Mouse (Mus musculus): ENCODE data around the gene Bag5. TPM values are rescaled to one million over a fixed set of nuclear protein-coding genes. Genes with fewer than 3 reads are reported as not detected.

The Bag5 gene
- polyA plus RNA-seq, 1 experiment from 2014 or later, result 49.8 TPM

- peak within 1 kb of the TSS; percentile 93 for H3K4me2 ChIP-seq (replicated peaks; ENCODE audit: low read depth, low read length)
- ATAC-seq (ENCODE audit: insufficient number of reproducible peaks, insufficient read depth, low FRiP score, low read depth), result peak; percentile 57; the same call in 1 of the 2 replicates
- 0 out of 2 replicates have a peak, but pooled peaks cover 6% of the 10 kb centered on the region for H3K27me3 ChIP-seq (ENCODE audit: control insufficient read depth, insufficient read depth, low read length)
- H3K4me3 ChIP-seq (ENCODE audit: low read depth, low read length), result peak within 1 kb of the TSS; percentile 53
- H3K36me3 ChIP-seq (ENCODE audit: control insufficient read depth, insufficient read depth, low read length), result no peaks in the 10 kb centered on the region
- under 1% methylated on average over 31 of the region's 31 CpGs for WGBS
- H3K9me3 ChIP-seq (ENCODE audit: control insufficient read depth, low read depth, low read length), result no peaks in the 10 kb centered on the region
- peaks cover 25% of the 10 kb centered on the region; the same call in 1 of the 2 replicates for H3K4me1 ChIP-seq (ENCODE audit: control insufficient read depth, insufficient read depth, low read length)
- H3K9ac ChIP-seq (replicated peaks; ENCODE audit: low read depth, low read length), result peak within 1 kb of the TSS; percentile 67
- 0 out of 2 replicates have a peak within 1 kb of the TSS, but pooled peaks have one; percentile 2 for H3K27ac ChIP-seq (ENCODE audit: low read length)
Measured at GRCm38 (mm10) chr12:111672176-111672575, 40.9 kb downstream of the Bag5 start, which contains the start of gene Ckb. Gene Ckb (minus strand): TSS chr12:111672338.

DNA sequence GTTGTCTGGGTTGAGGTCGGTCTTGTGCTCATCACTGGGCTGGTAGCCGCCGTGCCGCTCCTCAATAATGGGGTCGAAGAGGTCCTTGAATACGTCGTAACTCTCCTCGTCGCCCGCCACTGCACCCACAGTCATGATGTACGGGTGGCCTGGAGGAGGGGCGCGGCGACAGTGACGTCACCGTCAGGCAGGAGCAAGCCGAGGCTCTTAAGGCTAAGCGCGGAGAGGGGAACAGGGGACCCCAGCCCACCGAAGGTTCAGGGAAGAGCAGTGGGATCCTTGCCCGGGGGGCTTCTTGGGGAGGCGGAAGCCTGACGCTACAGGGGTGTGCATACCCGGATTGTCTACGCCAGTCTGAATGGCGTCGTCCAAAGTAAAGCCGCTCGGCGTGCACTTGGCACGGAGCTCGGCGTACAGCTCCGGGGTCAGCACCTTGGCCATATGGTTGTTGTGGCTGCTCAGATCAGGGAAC lies 41.6 kb downstream of the Bag5 start:
- 0 out of 2 replicates have a peak overlapping the region, but pooled peaks have one; percentile 2 for H3K27ac ChIP-seq (ENCODE audit: low read length)
- peak overlapping the region; percentile 93 for H3K4me2 ChIP-seq (replicated peaks; ENCODE audit: low read depth, low read length)
- peak overlapping the region; percentile 67 for H3K9ac ChIP-seq (replicated peaks; ENCODE audit: low read depth, low read length)
- H3K4me3 ChIP-seq (ENCODE audit: low read depth, low read length), result peak overlapping the region; percentile 53
- ATAC-seq (ENCODE audit: insufficient number of reproducible peaks, insufficient read depth, low FRiP score, low read depth), result no peak
- no peaks in the 10 kb centered on the region for H3K9me3 ChIP-seq (ENCODE audit: control insufficient read depth, low read depth, low read length)
- no peaks in the 10 kb centered on the region for H3K36me3 ChIP-seq (ENCODE audit: control insufficient read depth, insufficient read depth, low read length)
- whole genome bisulfite sequencing, result under 1% methylated on average over 34 of the region's 34 CpGs
- H3K27me3 ChIP-seq (ENCODE audit: control insufficient read depth, insufficient read depth, low read length), result 0 out of 2 replicates have a peak, but pooled peaks cover 6% of the 10 kb centered on the region
- peaks cover 23% of the 10 kb centered on the region; the same call in 1 of the 2 replicates for H3K4me1 ChIP-seq (ENCODE audit: control insufficient read depth, insufficient read depth, low read length)

DNA sequence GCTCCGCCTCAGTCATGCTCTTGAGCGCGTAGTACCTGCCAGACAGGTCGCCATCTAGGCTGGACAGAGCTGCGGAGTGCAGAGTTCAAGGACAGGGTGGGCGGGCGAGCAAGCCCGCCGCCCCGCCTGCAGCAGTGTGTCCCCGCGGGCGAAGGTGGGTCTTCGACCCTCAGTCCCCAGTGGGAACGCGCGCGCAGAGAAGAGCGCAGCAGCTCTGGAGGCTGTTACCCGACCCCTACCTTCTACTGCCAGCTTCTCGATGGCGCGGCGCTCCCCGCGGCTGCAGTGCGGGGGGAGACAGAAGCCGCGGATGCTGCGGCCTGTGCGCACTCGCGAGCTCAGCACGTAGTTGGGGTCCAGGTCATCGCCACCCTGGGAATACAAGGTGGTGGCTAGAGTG lies 42.1 kb downstream of the Bag5 start:
- Histone ChIP-seq H3K27ac (ENCODE audit: low read length) (no peak overlapping the region), H3K4me1 (ENCODE audit: control insufficient read depth, insufficient read depth, low read length) (peaks cover 23% of the 10 kb centered on the region; the same call in 1 of the 2 replicates), H3K9ac (replicated peaks; ENCODE audit: low read depth, low read length) (peak overlapping the region; percentile 67; the same call in 1 of the 2 replicates), H3K27me3 (ENCODE audit: control insufficient read depth, insufficient read depth, low read length) (0 out of 2 replicates have a peak, but pooled peaks cover 6% of the 10 kb centered on the region), H3K36me3 (ENCODE audit: control insufficient read depth, insufficient read depth, low read length) (no peaks in the 10 kb centered on the region), H3K9me3 (ENCODE audit: control insufficient read depth, low read depth, low read length) (no peaks in the 10 kb centered on the region), H3K4me3 (ENCODE audit: low read depth, low read length) (peak overlapping the region; percentile 53), H3K4me2 (replicated peaks; ENCODE audit: low read depth, low read length) (peak overlapping the region; percentile 93)
- 1% methylated on average over 28 of the region's 35 CpGs for WGBS
- ATAC-seq (ENCODE audit: insufficient number of reproducible peaks, insufficient read depth, low FRiP score, low read depth), result no peak

GRCm38 (mm10) chr12:111670371-111670971 lies 42.6 kb downstream of the Bag5 start:
- Histone ChIP-seq H3K9me3 (ENCODE audit: control insufficient read depth, low read depth, low read length) (no peaks in the 10 kb centered on the region), H3K4me3 (ENCODE audit: low read depth, low read length) (peak overlapping the region; percentile 53)
- ATAC-seq (ENCODE audit: insufficient number of reproducible peaks, insufficient read depth, low FRiP score, low read depth), result no peak

GRCm38 (mm10) chr12:111669961-111670360 lies 43.1 kb downstream of the Bag5 start:
- ATAC-seq (ENCODE audit: insufficient number of reproducible peaks, insufficient read depth, low FRiP score, low read depth), result no peak
- Histone ChIP-seq H3K9ac (replicated peaks; ENCODE audit: low read depth, low read length) (no peak overlapping the region), H3K27ac (ENCODE audit: low read length) (no peak overlapping the region)

More at GRCm38 (mm10) chr12:111670371-111670971, 42.6 kb downstream of the Bag5 start:
- no peaks in the 10 kb centered on the region for H3K36me3 ChIP-seq (ENCODE audit: control insufficient read depth, insufficient read depth, low read length)
- H3K9ac ChIP-seq (replicated peaks; ENCODE audit: low read depth, low read length), result peak overlapping the region; percentile 67; the same call in 1 of the 2 replicates
- H3K4me2 ChIP-seq (replicated peaks; ENCODE audit: low read depth, low read length), result peak overlapping the region; percentile 93
- H3K4me1 ChIP-seq (ENCODE audit: control insufficient read depth, insufficient read depth, low read length), result peaks cover 26% of the 10 kb centered on the region; the same call in 1 of the 2 replicates
- H3K27ac ChIP-seq (ENCODE audit: low read length), result no peak overlapping the region
- 18% methylated on average over 28 of the region's 29 CpGs for WGBS
- H3K27me3 ChIP-seq (ENCODE audit: control insufficient read depth, insufficient read depth, low read length), result 0 out of 2 replicates have a peak, but pooled peaks cover 6% of the 10 kb centered on the region

DNA sequence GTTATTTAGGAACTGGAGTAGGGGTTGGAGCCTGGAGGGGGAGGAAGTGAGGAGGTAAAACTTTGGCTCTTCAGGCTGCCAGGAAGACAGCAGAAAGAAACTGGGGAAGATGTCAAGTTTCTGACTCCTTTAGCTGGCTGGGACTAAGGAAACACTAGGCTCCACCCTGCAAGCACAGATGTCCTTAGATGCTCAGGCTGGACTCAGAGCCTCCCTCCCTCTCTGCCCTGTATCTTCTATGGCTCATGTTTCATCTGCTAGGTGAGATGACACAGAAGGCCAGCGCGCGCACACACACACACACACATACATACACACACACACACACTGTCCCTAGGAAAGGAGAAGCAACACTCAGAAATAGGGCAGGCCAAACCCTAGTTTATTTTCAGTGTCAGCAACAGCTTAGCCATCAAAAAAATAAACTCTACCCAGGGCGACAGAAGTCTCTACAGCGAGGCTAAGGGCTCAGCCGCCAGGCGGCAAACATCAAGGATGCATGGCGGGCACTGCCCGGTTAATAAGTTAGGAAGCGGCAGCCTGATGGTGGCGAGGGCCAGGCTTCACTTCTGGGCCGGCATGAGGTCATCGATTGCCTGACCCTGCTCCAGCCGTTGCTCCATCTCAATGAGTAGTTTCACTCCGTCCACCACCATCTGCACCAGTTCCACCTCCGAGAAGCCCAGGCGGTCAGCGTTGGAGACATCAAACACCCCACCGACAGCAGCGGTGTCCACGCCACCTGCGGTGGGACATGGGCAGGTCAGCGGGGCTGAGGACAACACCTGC lies 43.9 kb downstream of the Bag5 start:
- Histone ChIP-seq H3K4me1 (ENCODE audit: control insufficient read depth, insufficient read depth, low read length) (peaks cover 35% of the 10 kb centered on the region; the same call in 1 of the 2 replicates), H3K27ac (ENCODE audit: low read length) (peak overlapping the region; percentile 85), H3K4me3 (ENCODE audit: low read depth, low read length) (no peak overlapping the region), H3K4me2 (replicated peaks; ENCODE audit: low read depth, low read length) (peak overlapping the region; percentile 45), H3K27me3 (ENCODE audit: control insufficient read depth, insufficient read depth, low read length) (0 out of 2 replicates have a peak, but pooled peaks cover 6% of the 10 kb centered on the region), H3K9ac (replicated peaks; ENCODE audit: low read depth, low read length) (no peak overlapping the region; the same call in 1 of the 2 replicates), H3K9me3 (ENCODE audit: control insufficient read depth, low read depth, low read length) (no peaks in the 10 kb centered on the region), H3K36me3 (ENCODE audit: control insufficient read depth, insufficient read depth, low read length) (no peaks in the 10 kb centered on the region)
- ATAC-seq (ENCODE audit: insufficient number of reproducible peaks, insufficient read depth, low FRiP score, low read depth), result no peak
- WGBS, result 57% methylated on average over 23 of the region's 23 CpGs

More at GRCm38 (mm10) chr12:111669961-111670360, 43.1 kb downstream of the Bag5 start:
- H3K36me3 ChIP-seq (ENCODE audit: control insufficient read depth, insufficient read depth, low read length), result no peaks in the 10 kb centered on the region
- peak overlapping the region; percentile 53 for H3K4me3 ChIP-seq (ENCODE audit: low read depth, low read length)
- WGBS, result 59% methylated on average over 8 of the region's 8 CpGs
- peaks cover 27% of the 10 kb centered on the region; the same call in 1 of the 2 replicates for H3K4me1 ChIP-seq (ENCODE audit: control insufficient read depth, insufficient read depth, low read length)
- 0 out of 2 replicates have a peak, but pooled peaks cover 6% of the 10 kb centered on the region for H3K27me3 ChIP-seq (ENCODE audit: control insufficient read depth, insufficient read depth, low read length)
- H3K4me2 ChIP-seq (replicated peaks; ENCODE audit: low read depth, low read length), result peak overlapping the region; percentile 93
- no peaks in the 10 kb centered on the region for H3K9me3 ChIP-seq (ENCODE audit: control insufficient read depth, low read depth, low read length)

- H3K9ac ChIP-seq (replicated peaks; ENCODE audit: low read depth, low read length), result peak overlapping the region; percentile 6; the same call in 1 of the 2 replicates
Measured at GRCm38 (mm10) chr12:111668457-111668912, 44.6 kb downstream of the Bag5 start.

GRCm38 (mm10) chr12:111667421-111667820 lies 45.6 kb downstream of the Bag5 start:
- 0 out of 2 replicates have a peak, but pooled peaks cover 6% of the 10 kb centered on the region for H3K27me3 ChIP-seq (ENCODE audit: control insufficient read depth, insufficient read depth, low read length)
- H3K4me3 ChIP-seq (ENCODE audit: low read depth, low read length), result no peak overlapping the region
- H3K9ac ChIP-seq (replicated peaks; ENCODE audit: low read depth, low read length), result no peak overlapping the region
- H3K9me3 ChIP-seq (ENCODE audit: control insufficient read depth, low read depth, low read length), result no peaks in the 10 kb centered on the region
- peaks cover 47% of the 10 kb centered on the region; the same call in 1 of the 2 replicates for H3K4me1 ChIP-seq (ENCODE audit: control insufficient read depth, insufficient read depth, low read length)
- H3K36me3 ChIP-seq (ENCODE audit: control insufficient read depth, insufficient read depth, low read length), result no peaks in the 10 kb centered on the region
- no peak for ATAC-seq (ENCODE audit: insufficient number of reproducible peaks, insufficient read depth, low FRiP score, low read depth)
- H3K27ac ChIP-seq (ENCODE audit: low read length), result no peak overlapping the region
- 90% methylated on average over 5 of the region's 5 CpGs for WGBS
- H3K4me2 ChIP-seq (replicated peaks; ENCODE audit: low read depth, low read length), result no peak overlapping the region

More at GRCm38 (mm10) chr12:111668457-111668912, 44.6 kb downstream of the Bag5 start:
- peaks cover 41% of the 10 kb centered on the region; the same call in 1 of the 2 replicates for H3K4me1 ChIP-seq (ENCODE audit: control insufficient read depth, insufficient read depth, low read length)
- no peaks in the 10 kb centered on the region for H3K36me3 ChIP-seq (ENCODE audit: control insufficient read depth, insufficient read depth, low read length)
- no peak overlapping the region for H3K4me3 ChIP-seq (ENCODE audit: low read depth, low read length)
- peak overlapping the region; percentile 85 for H3K27ac ChIP-seq (ENCODE audit: low read length)
- peak overlapping the region; percentile 45 for H3K4me2 ChIP-seq (replicated peaks; ENCODE audit: low read depth, low read length)
- H3K9me3 ChIP-seq (ENCODE audit: control insufficient read depth, low read depth, low read length), result no peaks in the 10 kb centered on the region
- peak; percentile 53; the same call in 1 of the 2 replicates for ATAC-seq (ENCODE audit: insufficient number of reproducible peaks, insufficient read depth, low FRiP score, low read depth)
- 1% methylated on average over 8 of the region's 8 CpGs for WGBS
- H3K27me3 ChIP-seq (ENCODE audit: control insufficient read depth, insufficient read depth, low read length), result 0 out of 2 replicates have a peak, but pooled peaks cover 6% of the 10 kb centered on the region
